Mouse (Mus musculus): ENCODE data around the gene Cdcp2.

DNA sequence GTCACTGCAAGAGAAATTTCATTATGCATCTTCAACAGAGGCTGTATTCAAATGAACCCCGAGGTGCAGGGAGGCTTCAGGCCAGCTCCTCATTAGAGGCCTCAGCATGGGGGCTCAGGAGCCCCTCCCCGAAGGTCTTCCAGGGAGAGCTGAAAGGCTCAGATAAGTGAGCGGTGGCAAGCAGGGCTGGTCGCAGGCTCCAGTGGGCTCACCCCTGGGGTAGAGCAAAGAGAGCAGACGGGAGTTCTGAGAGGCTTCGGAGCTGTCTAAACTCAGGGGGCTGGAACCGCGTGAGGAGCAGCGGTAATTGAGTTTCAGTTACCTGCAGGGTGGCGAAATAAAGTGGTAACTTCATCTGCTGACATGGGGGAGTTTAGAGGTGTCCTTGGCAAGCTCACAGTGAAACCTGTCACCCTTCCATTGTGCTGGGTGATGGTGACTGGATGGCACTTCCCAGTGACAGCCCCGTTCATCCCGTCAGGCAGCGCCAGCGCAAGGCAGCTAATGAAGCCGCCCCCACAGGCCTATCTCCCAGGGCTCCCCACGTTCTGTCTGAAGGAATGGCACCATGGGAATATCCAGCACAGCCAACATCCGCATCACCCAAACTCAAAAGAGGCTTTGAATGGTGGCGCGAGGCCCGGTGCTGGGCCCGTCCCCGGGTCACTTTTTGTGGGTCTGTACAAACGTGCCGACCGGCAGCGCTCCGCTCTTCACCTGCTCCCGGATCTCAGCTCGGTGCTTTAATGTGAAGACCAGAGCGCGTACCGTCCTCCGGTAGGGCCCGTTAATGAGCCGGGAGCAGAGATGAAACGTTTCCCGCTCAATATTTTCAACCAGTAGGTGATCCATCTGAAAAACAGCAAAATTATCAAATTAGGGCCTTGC is 42.5 kb downstream of the Cdcp2 start:
- no peak for TF ChIP-seq CTCF (IDR thresholded peaks at IDR 0.05; ENCODE audit: control insufficient read depth, insufficient read depth, insufficient read length)
- TF ChIP-seq MAX (IDR thresholded peaks at IDR 0.05) = no peak
- no peak for TF ChIP-seq FOSL1 (IDR thresholded peaks at IDR 0.05; ENCODE audit: insufficient read depth, low read length, poor library complexity, severe bottlenecking)
